9 mouse cellular contexts compared by ENCODE assay signal in the genomic region with DNA sequence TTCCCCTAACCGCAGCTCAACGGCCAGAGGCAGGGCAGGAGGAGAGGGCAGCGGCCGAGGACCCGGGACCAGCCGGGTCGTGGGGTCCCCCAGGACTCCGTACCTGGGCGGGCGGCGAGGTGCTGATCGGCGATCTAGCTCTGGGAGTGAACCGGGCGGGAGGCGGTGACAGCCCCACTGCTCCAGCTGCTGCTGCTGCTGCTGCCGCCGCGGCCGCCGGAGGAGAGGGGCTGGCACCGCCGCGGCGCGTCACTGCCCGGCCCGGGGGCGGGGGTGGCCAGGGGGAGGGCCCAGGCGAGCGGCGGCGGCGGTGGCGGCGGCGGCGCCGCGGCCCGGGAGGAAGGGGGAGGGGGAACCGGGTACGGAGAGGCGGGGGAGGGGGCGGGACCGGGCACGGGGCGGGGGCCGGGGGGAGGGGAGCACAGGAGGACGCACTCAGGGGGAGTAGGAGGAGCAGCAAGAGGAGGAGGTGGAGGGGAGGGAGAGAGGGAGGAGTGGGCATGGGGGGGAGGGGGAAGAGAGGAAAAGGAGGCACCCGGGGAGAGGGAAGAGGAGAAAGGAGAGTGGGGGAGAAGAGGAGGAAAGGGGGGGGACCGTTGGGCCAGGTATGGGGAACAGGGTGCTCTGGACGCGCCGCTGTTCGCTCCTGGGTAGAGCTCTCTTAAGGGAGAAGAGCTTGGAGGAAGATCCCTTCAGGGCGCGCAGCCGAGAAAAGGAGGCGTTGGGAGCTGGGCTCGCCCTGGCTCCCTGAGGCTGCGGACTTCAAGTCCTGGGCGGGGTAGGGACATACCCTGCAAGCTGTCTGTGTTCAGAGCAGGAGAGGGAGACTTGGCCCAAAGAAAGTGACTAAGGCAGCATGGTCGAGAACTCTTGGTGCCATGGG. TPM values are rescaled to one million over a fixed set of nuclear protein-coding genes. Genes with fewer than 3 reads are reported as not detected.
DNase-seq lines count a peak whose midpoint lies in the region; ATAC-seq and TF ChIP-seq lines count a peak whose summit lies in the region.
"Had no signal": no experiment of that assay in that cellular context is flagged by ENCODE, and none has a peak within 500 bp of the region (broad histone marks: within the 10 kb centered on the region; RNA-seq: fewer than 3 reads in every experiment).

No protein-coding gene starts in this region.

- no peak overlapping the region for H3K27ac ChIP-seq in bone marrow macrophage, adult 2 months (ENCODE audit: insufficient read depth, low read depth, low read length)
- peak overlapping the region; percentile 98 for H3K27ac ChIP-seq in forebrain, embryonic 13.5 days

- intact Hi-C loops in heart, postnatal 25 days (cut with DNase I): loop anchor here (5.0 to 10.0 kb wide), 3 partner anchors 97 to 290 kb away; a partner anchor contains a TSS

- H3K4me2 ChIP-seq in forebrain, embryonic 13.5 days: peak overlapping the region; percentile 99

- H3K9me3 ChIP-seq in E14TG2a.4 (ENCODE audit: low read length): no peaks in the 10 kb centered on the region
- H3K9me3 ChIP-seq in forebrain, embryonic 13.5 days (replicated peaks): no peaks in the 10 kb centered on the region

- H3K4me3 ChIP-seq in E14TG2a.4 (replicated peaks; ENCODE audit: low read length): peak overlapping the region; percentile 90
- peak overlapping the region; percentile 75 for H3K4me3 ChIP-seq in bone marrow macrophage, adult 2 months (ENCODE audit: insufficient read depth, low read length)
- H3K4me3 ChIP-seq in forebrain, embryonic 13.5 days: peak overlapping the region; percentile 84

- peak; percentile 72 for ATAC-seq in forebrain, embryonic 13.5 days

- no peaks in the 10 kb centered on the region for H3K36me3 ChIP-seq in E14TG2a.4 (ENCODE audit: insufficient read depth, low read length)
- H3K36me3 ChIP-seq in forebrain, embryonic 13.5 days (ENCODE audit: poor library complexity, severe bottlenecking): no peaks in the 10 kb centered on the region

- peaks cover 62% of the 10 kb centered on the region for H3K27me3 ChIP-seq in E14TG2a.4 (ENCODE audit: insufficient read depth, low read length)
- no peaks in the 10 kb centered on the region for H3K27me3 ChIP-seq in forebrain, embryonic 13.5 days

- peaks cover 52% of the 10 kb centered on the region for H3K4me1 ChIP-seq in E14TG2a.4 (replicated peaks; ENCODE audit: low read depth, low read length)
- H3K4me1 ChIP-seq in bone marrow macrophage, adult 2 months (ENCODE audit: control insufficient read depth, insufficient read depth, low read length): 0 out of 2 replicates have a peak, but pooled peaks cover 3% of the 10 kb centered on the region
- H3K4me1 ChIP-seq in forebrain, embryonic 13.5 days: peaks cover 39% of the 10 kb centered on the region

- no peak for TF ChIP-seq POLR2A in bone marrow macrophage, adult 2 months (IDR thresholded peaks at IDR 0.05; ENCODE audit: borderline replicate concordance, low read depth, low read length)

- under 1% methylated on average over 29 of the region's 64 CpGs for WGBS in forebrain, embryonic 13.5 days

- H3K9ac ChIP-seq in forebrain, embryonic 13.5 days: peak overlapping the region; percentile 89

- peak; percentile 48 for DNase-seq in heart, postnatal 25 days (ENCODE audit: low spot score)
- peak; percentile 53 for DNase-seq in layer of hippocampus, adult 9-11 months
- peak; percentile 75 for DNase-seq in lung, postnatal 14 days
- DNase-seq in ovary, postnatal 14 days (ENCODE audit: low spot score): peak; percentile 48
- peak; percentile 61 for DNase-seq in thymus, postnatal 25 days

- TF ChIP-seq CTCF in E14TG2a.4 (conservative IDR thresholded peaks at IDR 0.05; ENCODE audit: low read length): no peak
- TF ChIP-seq CTCF in bone marrow macrophage, adult 2 months (IDR thresholded peaks at IDR 0.05; ENCODE audit: low read depth, low read length): no peak

RNA-seq across cellular contexts. Expression of a gene that starts 48.1 kb away (rescaled TPM):
- not detected in 2 replicates for polyA plus RNA-seq in bone marrow macrophage, adult 2 months (2012; ENCODE audit: insufficient read depth, insufficient read length, missing spikeins)
- not detected in 2 replicates for polyA plus RNA-seq in forebrain, embryonic 13.5 days (2015; fragmentation: Nextera tagmentation; extraction: Ambion mirVana)
- total RNA-seq in heart, postnatal 25 days (2021): not detected
- polyA plus RNA-seq: gonadal fat pad, adult 2 months had no signal
